Mouse (Mus musculus) myocyte (in vitro differentiated cells): ENCODE results near the gene Galk2.

Experiments used
- CEBPB ChIP-seq: IDR thresholded peaks from 2 replicates; pipeline ENCODE4 v1.6.1; 2011; ENCODE audit warnings: mild to moderate bottlenecking, moderate library complexity; ENCODE audit not compliant: poor library complexity, insufficient read depth, severe bottlenecking
- E2F4 ChIP-seq: IDR thresholded peaks from one replicate; pipeline ENCODE4 v1.6.1; 2011; ENCODE audit warnings: mild to moderate bottlenecking, control low read depth, moderate library complexity; ENCODE audit not compliant: insufficient read depth
- MAX ChIP-seq: IDR thresholded peaks from one replicate; pipeline ENCODE4 v1.6.1; 2011; ENCODE audit warnings: low read depth, mild to moderate bottlenecking, control low read depth
- MYOD1 ChIP-seq, 3 experiments: IDR thresholded peaks; one replicate each; pipeline ENCODE4 v1.6.1; 2011; ENCODE audit warnings: control low read depth in 2 of 3, low read depth in 2 of 3, mild to moderate bottlenecking in 2 of 3, moderate library complexity in 1 of 3; ENCODE audit not compliant: insufficient read length in 2 of 3, control insufficient read depth in 1 of 3
- POLR2A ChIP-seq: IDR thresholded peaks from one replicate; pipeline ENCODE4 v1.6.1; 2011; ENCODE audit warnings: low read depth, mild to moderate bottlenecking, control low read depth, moderate library complexity; ENCODE audit not compliant: insufficient read length
- POLR2AphosphoS2 ChIP-seq: IDR thresholded peaks from one replicate; pipeline ENCODE4 v1.6.1; 2011; ENCODE audit warnings: low read depth, control low read depth; ENCODE audit not compliant: insufficient read length
- REST ChIP-seq: IDR thresholded peaks from one replicate; pipeline ENCODE4 v1.6.1; 2011; ENCODE audit warnings: mild to moderate bottlenecking, control low read depth, moderate library complexity; ENCODE audit not compliant: insufficient read depth, insufficient read length
- SRF ChIP-seq: IDR thresholded peaks from one replicate; pipeline ENCODE4 v1.6.1; 2011; ENCODE audit warnings: low read depth; ENCODE audit not compliant: control insufficient read depth, insufficient read length
- TCF12 ChIP-seq: IDR thresholded peaks from one replicate; pipeline ENCODE4 v1.6.1; 2011; ENCODE audit warnings: mild to moderate bottlenecking, control low read depth; ENCODE audit not compliant: poor library complexity, insufficient read depth, severe bottlenecking
- TCF3 ChIP-seq: IDR thresholded peaks from one replicate; pipeline ENCODE4 v1.6.1; 2011; ENCODE audit warnings: low read depth, control low read depth; ENCODE audit not compliant: insufficient read length
- USF1 ChIP-seq: IDR thresholded peaks from one replicate; pipeline ENCODE4 v1.6.1; 2011; ENCODE audit warnings: low read depth, mild to moderate bottlenecking, control low read depth, moderate library complexity

DNA sequence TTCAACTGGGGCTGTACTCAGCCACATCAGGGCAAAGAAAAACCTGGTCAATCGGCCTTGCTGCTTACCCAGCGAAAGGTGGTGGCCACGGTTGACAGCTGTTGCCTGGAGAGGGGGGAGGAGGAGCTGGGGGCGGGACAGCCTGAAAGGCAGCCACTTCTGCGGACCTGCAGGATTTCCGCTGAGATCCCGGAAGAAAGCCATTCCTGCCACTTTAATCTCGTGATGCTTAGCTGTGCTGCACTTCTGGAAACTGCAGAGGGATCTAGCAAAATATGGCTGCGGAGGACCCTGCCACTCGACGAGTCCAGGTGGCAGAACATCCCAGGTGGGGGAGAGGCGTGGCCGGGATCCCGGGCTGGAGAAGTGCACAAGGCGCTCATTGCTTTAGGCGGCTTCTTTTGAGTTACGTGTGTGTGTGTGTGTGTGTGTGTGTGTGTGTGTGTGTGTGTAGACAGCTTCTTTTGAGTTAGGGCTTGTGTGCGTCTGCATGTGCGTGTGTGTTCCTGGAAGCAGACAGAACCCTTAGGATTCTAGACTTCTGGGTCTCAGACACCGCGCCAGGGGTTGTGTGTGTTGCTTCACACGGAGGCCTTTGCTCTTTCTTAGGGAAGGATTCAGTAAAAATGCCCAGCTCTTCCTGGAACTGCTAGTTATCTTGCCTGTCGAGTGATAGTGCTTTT, 7.3 kb downstream of the Galk2 start:
- TF ChIP-seq POLR2A (peak; percentile 23), USF1 (no peak), POLR2AphosphoS2 (no peak), MAX (no peak), REST (no peak), E2F4 (no peak), TCF12 (no peak), CEBPB (no peak), TCF3 (no peak), MYOD1 (IDR thresholded peaks at IDR 0.05; ENCODE audit: control insufficient read depth in 1 of 3, insufficient read length in 2 of 3, low read depth in 2 of 3) (peak in 2 of 3 experiments; percentile 52 to 87), SRF (no peak)
